Mouse (Mus musculus) liver, adult 2 months (tissue): ENCODE results near the gene 3110009E18Rik. TPM values are rescaled to one million over a fixed set of nuclear protein-coding genes. Genes with fewer than 3 reads are reported as not detected.

ENCODE experiments used
- DNase-seq: peaks from one replicate; pipeline ENCODE4 v3.0.0-alpha.2; 2011; ENCODE audit warnings: low read depth, low spot score; ENCODE audit errors: extremely low read depth
- H3K27ac ChIP-seq: fragments of 200-500 bp; replicated peaks from 2 replicates; pipeline ENCODE4 v1.5.1; 2012; ENCODE audit warnings: low read depth, mild to moderate bottlenecking, control low read depth, inconsistent platforms, low read length; ENCODE audit not compliant: insufficient read depth
- H3K27me3 ChIP-seq: fragments of 200-500 bp; 2 replicates; pipeline ENCODE4 v1.6.1; 2012; ENCODE audit warnings: mild to moderate bottlenecking, moderate library complexity, low read length, inconsistent platforms; ENCODE audit not compliant: control insufficient read depth, insufficient read depth
- H3K36me3 ChIP-seq: fragments of 200-500 bp; 2 replicates; pipeline ENCODE4 v1.6.1; 2012; ENCODE audit warnings: low read length, inconsistent platforms; ENCODE audit not compliant: control insufficient read depth, insufficient read depth
- H3K4me1 ChIP-seq: fragments of 200-500 bp; 2 replicates; pipeline ENCODE4 v1.6.1; 2011; ENCODE audit warnings: low read length; ENCODE audit not compliant: control insufficient read depth, insufficient read depth
- H3K4me3 ChIP-seq: fragments of 200-500 bp; 2 replicates; pipeline ENCODE4 v1.5.1; 2011; ENCODE audit warnings: low read depth, mild to moderate bottlenecking, control low read depth, low read length, moderate library complexity; ENCODE audit not compliant: insufficient read depth
- H3K79me2 ChIP-seq: fragments of 200-500 bp; 2 replicates; pipeline ENCODE4 v1.6.1; 2012; ENCODE audit warnings: inconsistent platforms, mild to moderate bottlenecking, low read length, moderate library complexity; ENCODE audit not compliant: control insufficient read depth, insufficient read depth
- H3K9ac ChIP-seq: fragments of 200-500 bp; 2 replicates; pipeline ENCODE4 v1.6.1; 2012; ENCODE audit warnings: low read depth, mild to moderate bottlenecking, control low read depth, inconsistent platforms, low read length
- CTCF ChIP-seq: fragments of 200-500 bp; IDR thresholded peaks from 2 replicates; pipeline ENCODE4 v1.5.1; 2011; ENCODE audit warnings: low read depth, low read length, control low read depth
- POLR2A ChIP-seq: fragments of 200-500 bp; IDR thresholded peaks from 2 replicates; pipeline ENCODE4 v1.6.1; 2011; ENCODE audit warnings: low read length, control low read depth; ENCODE audit not compliant: insufficient read depth; ENCODE audit errors: extremely low read depth
- WGBS: fragments of 180-500 bp; shearing (Covaris S2); methylation state at CpG from one replicate; pipeline ENCODE4 v1.1.7; 2018; 5-methylcytosine and 5-hydroxymethylcytosine counted together
- polyA plus RNA-seq: library from polyadenylated mRNA; depleted of rRNA; stranded (reverse); fragments of >200 nt; gene quantifications from 2 replicates; pipeline ENCODE4 v1.2.3, GENCODE M21; 2012
- total RNA-seq: library from RNA; depleted of rRNA; stranded (reverse); fragments of >200 nt; gene quantifications from 2 replicates; pipeline ENCODE4 v1.2.3, GENCODE M21; 2014

3110009E18Rik gene
- total and polyA plus RNA-seq, 2 experiments, result 0.61 to 1.4 TPM

DNA sequence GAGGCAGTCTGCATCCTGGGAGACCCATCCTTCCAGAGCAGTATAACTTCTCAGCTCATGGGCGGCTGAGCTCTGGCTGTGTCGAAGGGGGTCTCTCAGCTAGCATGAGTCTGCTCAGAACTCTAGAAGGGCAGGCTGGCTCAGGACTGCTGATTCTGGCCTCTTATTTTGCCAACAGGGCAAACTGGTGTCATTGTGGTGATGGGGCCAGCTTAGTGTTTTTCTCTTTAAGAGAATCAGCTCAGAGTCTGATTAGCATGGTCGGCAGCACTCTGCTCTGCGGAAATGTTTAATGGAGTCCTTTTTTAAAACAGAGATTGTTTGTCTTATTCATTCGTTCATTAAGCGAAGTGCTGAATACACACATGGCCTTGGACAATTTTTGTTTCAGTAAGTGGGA, 68.2 kb downstream of the 3110009E18Rik start:
- H3K9ac ChIP-seq, result no peak overlapping the region
- H3K36me3 ChIP-seq, result no peaks in the 10 kb centered on the region
- no peak for DNase-seq
- H3K4me3 ChIP-seq, result no peak overlapping the region
- TF ChIP-seq POLR2A (no peak), CTCF (no peak)
- 95% methylated on average over 6 of the region's 6 CpGs for WGBS
- no peaks in the 10 kb centered on the region for H3K27me3 ChIP-seq
- H3K27ac ChIP-seq, result no peak overlapping the region
- H3K4me1 ChIP-seq, result no peaks in the 10 kb centered on the region
- no peaks in the 10 kb centered on the region for H3K79me2 ChIP-seq

DNA sequence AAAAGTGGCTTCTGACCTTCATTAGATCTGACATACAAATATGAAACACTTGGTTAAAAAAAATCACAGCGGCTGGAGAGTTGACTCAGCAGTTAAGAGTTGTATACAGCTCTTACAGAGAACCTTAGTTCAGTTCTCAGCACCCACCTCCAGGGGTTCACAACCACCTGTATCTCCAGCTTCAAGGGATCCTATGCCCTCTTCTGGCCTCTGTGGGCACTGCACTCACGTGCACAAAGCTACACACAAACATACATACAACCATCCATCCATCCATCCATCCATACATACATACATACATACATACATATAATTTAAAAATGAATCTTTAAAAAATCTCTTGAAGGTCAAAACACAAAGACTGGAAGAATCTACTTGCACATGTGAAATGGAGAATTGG, 69.3 kb downstream of the 3110009E18Rik start:
- WGBS, result 89% methylated on average over 2 of the region's 2 CpGs
- no peaks in the 10 kb centered on the region for H3K36me3 ChIP-seq
- TF ChIP-seq CTCF (no peak), POLR2A (no peak)
- H3K27me3 ChIP-seq, result no peaks in the 10 kb centered on the region
- H3K27ac ChIP-seq, result no peak overlapping the region
- H3K9ac ChIP-seq, result no peak overlapping the region
- no peaks in the 10 kb centered on the region for H3K4me1 ChIP-seq
- no peak for DNase-seq
- H3K79me2 ChIP-seq, result no peaks in the 10 kb centered on the region
- no peak overlapping the region for H3K4me3 ChIP-seq

DNA sequence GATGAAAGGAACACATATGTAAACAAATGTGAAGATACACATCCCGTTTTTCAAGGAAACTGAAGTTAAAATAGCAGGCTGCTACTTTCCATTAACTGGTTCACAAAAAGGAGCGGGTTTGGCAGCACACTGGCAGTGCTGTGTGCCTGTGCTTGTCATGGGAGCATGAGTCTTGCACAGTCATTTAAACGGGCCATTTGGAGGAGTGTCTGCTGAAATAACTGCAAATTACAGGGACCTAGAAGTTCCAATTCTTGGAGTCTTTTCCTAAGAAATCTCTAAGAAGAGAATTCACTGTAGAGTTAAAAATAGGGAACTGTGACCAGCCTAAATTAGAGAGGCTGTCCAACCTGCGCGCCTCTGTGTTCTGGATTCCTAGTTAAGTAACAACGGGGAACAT, 70.0 kb downstream of the 3110009E18Rik start:
- H3K9ac ChIP-seq, result no peak overlapping the region
- 84% methylated on average over 6 of the region's 6 CpGs for WGBS
- H3K36me3 ChIP-seq, result no peaks in the 10 kb centered on the region
- H3K27ac ChIP-seq, result no peak overlapping the region
- no peak overlapping the region for H3K4me3 ChIP-seq
- H3K27me3 ChIP-seq, result no peaks in the 10 kb centered on the region
- TF ChIP-seq CTCF (no peak), POLR2A (no peak)
- no peak for DNase-seq
- no peaks in the 10 kb centered on the region for H3K79me2 ChIP-seq
- H3K4me1 ChIP-seq, result no peaks in the 10 kb centered on the region

DNA sequence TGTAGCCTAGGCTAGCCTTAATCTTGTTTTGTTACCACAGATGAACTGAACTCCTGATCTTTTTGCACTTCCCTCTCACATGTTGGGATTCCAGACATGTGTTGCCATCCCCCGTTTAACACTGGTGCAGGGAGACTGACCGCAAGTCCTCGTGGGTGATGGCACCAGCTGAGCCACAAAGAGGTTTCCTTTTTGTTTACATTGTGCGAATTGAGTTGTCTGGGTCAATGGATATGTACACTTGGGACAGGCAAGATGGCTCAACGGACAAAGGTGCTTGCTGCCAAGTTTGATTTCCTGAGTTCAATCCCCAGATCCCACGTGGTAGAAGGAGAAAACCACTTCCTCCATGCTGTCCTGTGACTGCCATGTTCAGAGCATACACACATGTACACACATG, 71.3 kb downstream of the 3110009E18Rik start:
- Histone ChIP-seq H3K4me1 (no peaks in the 10 kb centered on the region), H3K36me3 (no peaks in the 10 kb centered on the region)

DNA sequence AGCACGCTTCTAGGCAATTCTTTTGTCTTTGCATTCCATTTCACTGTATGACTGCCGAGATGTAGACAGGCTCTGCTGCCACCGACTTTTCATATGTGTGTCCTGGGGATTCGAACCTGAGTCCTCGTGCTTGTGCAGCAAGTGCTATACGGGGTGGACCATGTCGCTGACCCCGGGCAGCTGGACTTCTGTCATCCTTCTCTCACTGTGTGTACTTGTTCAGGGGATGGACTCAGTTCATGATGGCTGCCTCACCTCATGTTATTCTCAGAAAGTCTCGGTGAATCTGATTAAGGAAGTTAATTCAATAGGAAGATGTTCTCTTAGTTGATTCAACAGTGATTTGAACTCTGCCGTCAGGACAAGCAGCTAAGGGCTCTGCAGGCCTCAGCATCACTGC, 72.6 kb downstream of the 3110009E18Rik start:
- WGBS, result 92% methylated on average over 10 of the region's 10 CpGs

More for the DNA sequence above, 71.3 kb downstream of the 3110009E18Rik start:
- Histone ChIP-seq H3K27me3 (no peaks in the 10 kb centered on the region), H3K79me2 (no peaks in the 10 kb centered on the region), H3K27ac (no peak overlapping the region), H3K4me3 (no peak overlapping the region), H3K9ac (no peak overlapping the region)
- WGBS, result 59% methylated on average over 6 of the region's 6 CpGs
- no peak for TF ChIP-seq POLR2A
- TF ChIP-seq CTCF, result no peak
- DNase-seq, result no peak

DNA sequence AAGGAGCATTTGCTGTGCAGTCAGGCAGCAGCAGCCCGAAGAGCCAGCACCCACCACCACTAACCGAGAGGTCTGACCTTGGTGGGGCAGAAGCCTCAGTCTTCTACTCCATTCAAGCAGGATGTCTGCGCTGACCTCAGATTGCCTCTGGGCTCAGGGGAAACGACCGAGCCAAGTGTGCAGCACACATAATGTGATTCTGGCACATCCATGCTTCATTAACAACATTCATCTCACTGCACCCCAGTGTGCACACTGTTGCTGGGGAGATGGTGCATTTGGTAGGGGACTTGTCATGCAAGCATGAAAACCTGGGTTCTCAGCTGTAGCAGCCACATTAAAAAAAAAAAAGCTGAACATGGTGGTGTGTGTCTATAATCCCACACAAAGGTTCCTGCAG, 75.0 kb downstream of the 3110009E18Rik start:
- Histone ChIP-seq H3K27ac (no peak overlapping the region), H3K36me3 (no peaks in the 10 kb centered on the region), H3K4me1 (no peaks in the 10 kb centered on the region), H3K27me3 (no peaks in the 10 kb centered on the region), H3K79me2 (no peaks in the 10 kb centered on the region), H3K9ac (no peak overlapping the region), H3K4me3 (no peak overlapping the region)
- TF ChIP-seq POLR2A (no peak), CTCF (no peak)
- DNase-seq, result no peak
- WGBS, result 31% methylated on average over 5 of the region's 5 CpGs

More for the DNA sequence above, 72.6 kb downstream of the 3110009E18Rik start:
- Histone ChIP-seq H3K4me1 (no peaks in the 10 kb centered on the region), H3K27me3 (no peaks in the 10 kb centered on the region), H3K27ac (no peak overlapping the region), H3K9ac (no peak overlapping the region), H3K36me3 (no peaks in the 10 kb centered on the region), H3K79me2 (no peaks in the 10 kb centered on the region), H3K4me3 (no peak overlapping the region)
- no peak for DNase-seq
- no peak for TF ChIP-seq POLR2A
- TF ChIP-seq CTCF, result no peak
